Mouse (Mus musculus): ENCODE measurements around the gene Lrguk. TPM values are rescaled to one million over a fixed set of nuclear protein-coding genes. Genes with fewer than 3 reads are reported as not detected.

The Lrguk gene
- polyA plus RNA-seq, 1 experiment from 2014 or later = 0.90 TPM

DNA sequence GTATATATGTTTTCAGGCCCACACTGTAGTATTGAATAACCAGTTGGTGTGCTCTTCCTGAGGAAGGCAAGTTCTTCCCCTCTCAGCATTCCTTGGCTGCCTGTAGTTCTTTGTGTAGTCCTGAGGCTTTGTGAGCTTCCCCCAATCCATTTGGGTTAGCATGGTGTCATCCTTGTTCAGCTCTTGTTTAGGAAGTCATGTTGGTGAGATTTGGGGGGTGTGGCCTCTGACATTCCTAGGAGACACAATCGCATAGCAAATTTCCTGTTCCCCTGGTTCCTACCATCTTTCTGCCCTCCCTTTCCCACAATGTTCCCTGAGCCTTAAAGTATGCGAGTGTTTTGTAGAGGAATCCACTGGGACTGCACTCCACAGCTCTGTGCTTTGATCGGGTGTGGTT, 154.1 kb downstream of the Lrguk start:
- no peaks in the 10 kb centered on the region for H3K27me3 ChIP-seq (replicated peaks)
- 0 out of 2 replicates have a peak, but pooled peaks cover 3% of the 10 kb centered on the region for H3K9me3 ChIP-seq (replicated peaks)
- no peak overlapping the region for H3K9ac ChIP-seq (replicated peaks)
- no peak overlapping the region for H3K4me2 ChIP-seq
- no peaks in the 10 kb centered on the region for H3K4me1 ChIP-seq
- ATAC-seq (ENCODE audit: low FRiP score) = no peak
- no peaks in the 10 kb centered on the region for H3K36me3 ChIP-seq
- H3K27ac ChIP-seq (replicated peaks) = no peak overlapping the region
- WGBS = 91% methylated on average over 3 of the region's 3 CpGs
- H3K4me3 ChIP-seq (replicated peaks) = no peak overlapping the region

Other genes with a start within 250 kb of the Lrguk start
- gene Slc35b4, start 147.7 kb downstream of the Lrguk start, polyA plus RNA-seq (2015; fragmentation: Nextera tagmentation; extraction: Ambion mirVana) = 39.4 and 47.8 TPM in 2 replicates

All from neural tube, embryonic 15.5 days (tissue).